Mouse (Mus musculus) cerebellum, adult 2 months (tissue): Measurements from ENCODE around the gene Rnf26. TPM values are rescaled to one million over a fixed set of nuclear protein-coding genes. Genes with fewer than 3 reads are reported as not detected.
A peak's percentile ranks its signal among the peaks of the same experiment; 100 is the strongest.

Source experiments
- DNase-seq, 2 experiments: peaks; one replicate each; pipeline ENCODE4 v3.0.0; 2021
- H3K27ac ChIP-seq: fragments of 200-500 bp; 2 replicates; pipeline ENCODE4 v1.5.1; 2012; ENCODE audit warnings: low read length, control low read depth, inconsistent platforms; ENCODE audit not compliant: insufficient read depth
- H3K27me3 ChIP-seq: fragments of 200-500 bp; 2 replicates; pipeline ENCODE4 v1.6.1; 2012; ENCODE audit warnings: inconsistent platforms, mild to moderate bottlenecking, low read length, moderate library complexity; ENCODE audit not compliant: control insufficient read depth, insufficient read depth
- H3K4me1 ChIP-seq: fragments of 200-500 bp; 2 replicates; pipeline ENCODE4 v1.6.1; 2011; ENCODE audit warnings: low read length; ENCODE audit not compliant: control insufficient read depth, insufficient read depth
- H3K4me3 ChIP-seq: fragments of 200-500 bp; replicated peaks from 2 replicates; pipeline ENCODE3; 2011; ENCODE audit warnings: mild to moderate bottlenecking, low read depth, low read length, control low read depth; ENCODE audit not compliant: insufficient read depth
- CTCF ChIP-seq: fragments of 200-500 bp; IDR thresholded peaks from 2 replicates; pipeline ENCODE4 v1.5.1; 2011; ENCODE audit warnings: low read depth, mild to moderate bottlenecking, control low read depth, low read length, moderate library complexity, borderline replicate concordance; ENCODE audit not compliant: insufficient read depth
- POLR2A ChIP-seq: fragments of 200-500 bp; IDR thresholded peaks from 2 replicates; pipeline ENCODE4 v1.6.1; 2011; ENCODE audit warnings: low read length, control low read depth, borderline replicate concordance; ENCODE audit not compliant: insufficient read depth
- WGBS: fragments of 180-500 bp; shearing (Covaris S2); methylation state at CpG from one replicate; pipeline ENCODE4 v1.1.7; 2018; 5-methylcytosine and 5-hydroxymethylcytosine counted together
- polyA plus RNA-seq: library from polyadenylated mRNA; depleted of rRNA; stranded (reverse); fragments of >200 nt; gene quantifications from 2 replicates; pipeline ENCODE4 v1.2.3, GENCODE M21; 2012

The Rnf26 gene
- polyA plus RNA-seq, 1 experiment: 34.0 TPM

DNA sequence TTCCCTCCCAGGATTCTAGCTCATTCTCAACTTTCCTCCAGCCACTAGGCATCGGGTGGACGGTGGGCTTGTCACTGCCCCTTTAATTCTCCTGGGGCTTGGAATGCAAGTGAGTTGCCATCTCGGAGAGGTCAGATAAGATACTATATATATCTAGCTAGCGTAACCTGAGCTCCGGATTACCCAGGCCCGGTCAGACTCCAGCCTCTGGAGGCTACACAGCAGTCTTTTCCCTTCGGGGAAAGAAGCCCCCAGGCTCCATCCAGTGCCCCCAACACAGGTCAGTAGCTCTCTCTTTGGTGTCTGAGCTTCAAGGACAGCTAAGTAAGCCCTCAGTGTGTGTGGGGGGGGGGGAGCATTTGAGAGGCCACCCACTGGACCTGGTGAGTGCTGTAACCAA is 44.1 kb downstream of the Rnf26 start:
- 56% methylated on average over 7 of the region's 7 CpGs for WGBS
- Histone ChIP-seq H3K27ac (no peak overlapping the region), H3K27me3 (no peaks in the 10 kb centered on the region), H3K4me1 (peaks cover 28% of the 10 kb centered on the region), H3K4me3 (no peak overlapping the region)
- no peak for TF ChIP-seq CTCF
- no peak for TF ChIP-seq POLR2A
- DNase-seq: no peak

DNA sequence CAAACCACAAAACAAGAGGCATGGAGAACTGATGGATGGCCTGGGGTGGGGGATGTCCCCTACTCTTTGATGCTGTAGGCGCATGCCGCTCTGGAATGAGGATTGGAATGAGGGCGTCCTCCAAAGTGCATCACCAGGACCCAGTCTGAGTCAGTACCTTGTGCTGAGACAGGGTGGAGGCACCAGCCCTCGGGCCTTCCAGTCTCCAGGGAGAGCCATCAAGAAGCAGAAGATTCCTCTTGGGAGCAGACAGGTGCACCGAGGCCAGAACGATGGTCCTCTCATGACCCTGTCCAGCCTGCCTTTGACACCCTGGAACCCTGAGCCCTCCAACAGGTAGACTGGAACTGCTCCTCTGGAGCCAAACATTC is 45.4 kb downstream of the Rnf26 start:
- WGBS: 87% methylated on average over 6 of the region's 6 CpGs
- Histone ChIP-seq H3K4me1 (peaks cover 20% of the 10 kb centered on the region), H3K27ac (no peak overlapping the region), H3K4me3 (no peak overlapping the region), H3K27me3 (no peaks in the 10 kb centered on the region)
- TF ChIP-seq CTCF: no peak
- no peak for TF ChIP-seq POLR2A
- peak in 1 of 2 experiments; percentile 40 for DNase-seq

GRCm38 (mm10) chr9:44067241-44067959 is 45.9 kb downstream of the Rnf26 start:
- 7% methylated on average over 15 of the region's 15 CpGs for WGBS
- peak overlapping the region; percentile 81 for H3K4me3 ChIP-seq
- TF ChIP-seq CTCF: no peak
- peak overlapping the region; percentile 52 for H3K27ac ChIP-seq
- no peaks in the 10 kb centered on the region for H3K27me3 ChIP-seq
- H3K4me1 ChIP-seq: peaks cover 16% of the 10 kb centered on the region
- DNase-seq: no peak

GRCm38 (mm10) chr9:44066785-44067225 is 46.5 kb downstream of the Rnf26 start, which contains the start of gene Usp2:
Gene Usp2 (plus strand): TSS chr9:44067021.
- no peaks in the 10 kb centered on the region for H3K27me3 ChIP-seq
- H3K27ac ChIP-seq: peak within 1 kb of the TSS; percentile 52
- TF ChIP-seq CTCF (peak; percentile 71; the same call in 1 of the 2 replicates), POLR2A (peak; percentile 79)
- WGBS: under 1% methylated on average over 38 of the region's 38 CpGs
- DNase-seq: peak; percentile 99 to 100
- H3K4me1 ChIP-seq: peaks cover 13% of the 10 kb centered on the region
- peak within 1 kb of the TSS; percentile 81 for H3K4me3 ChIP-seq

DNA sequence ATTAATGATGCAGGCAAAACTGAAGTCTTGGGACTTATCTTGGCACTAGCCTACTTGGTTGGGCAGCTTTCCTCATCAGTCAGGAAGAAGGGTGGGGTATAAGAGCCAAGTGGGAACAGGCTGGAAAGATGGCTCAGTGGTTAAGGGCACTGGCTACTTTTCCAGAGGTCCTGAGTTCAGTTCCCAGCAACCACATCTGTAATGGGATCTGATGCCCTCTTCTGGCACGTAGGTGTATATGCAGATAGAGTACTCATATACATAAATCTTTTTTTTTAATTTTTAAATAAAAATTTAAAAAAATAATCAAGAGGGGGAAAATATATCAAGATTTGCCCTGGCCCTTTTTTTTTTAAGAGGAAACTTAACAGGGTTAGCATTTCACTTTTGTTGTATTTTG is 48.1 kb downstream of the Rnf26 start:
- WGBS: 33% methylated on average over 1 of the region's 1 CpGs
- H3K27ac ChIP-seq: no peak overlapping the region
- TF ChIP-seq CTCF: no peak

GRCm38 (mm10) chr9:44058606-44059005 is 54.7 kb downstream of the Rnf26 start:
- WGBS: 59% methylated on average over 6 of the region's 6 CpGs
- TF ChIP-seq POLR2A (no peak), CTCF (no peak)
- DNase-seq: no peak
- no peak overlapping the region for H3K4me3 ChIP-seq
- H3K27ac ChIP-seq: no peak overlapping the region
- no peaks in the 10 kb centered on the region for H3K27me3 ChIP-seq
- H3K4me1 ChIP-seq: no peaks in the 10 kb centered on the region

More for the DNA sequence above, 48.1 kb downstream of the Rnf26 start:
- H3K4me3 ChIP-seq: no peak overlapping the region
- no peak for DNase-seq
- H3K4me1 ChIP-seq: peaks cover 7% of the 10 kb centered on the region
- no peaks in the 10 kb centered on the region for H3K27me3 ChIP-seq

DNA sequence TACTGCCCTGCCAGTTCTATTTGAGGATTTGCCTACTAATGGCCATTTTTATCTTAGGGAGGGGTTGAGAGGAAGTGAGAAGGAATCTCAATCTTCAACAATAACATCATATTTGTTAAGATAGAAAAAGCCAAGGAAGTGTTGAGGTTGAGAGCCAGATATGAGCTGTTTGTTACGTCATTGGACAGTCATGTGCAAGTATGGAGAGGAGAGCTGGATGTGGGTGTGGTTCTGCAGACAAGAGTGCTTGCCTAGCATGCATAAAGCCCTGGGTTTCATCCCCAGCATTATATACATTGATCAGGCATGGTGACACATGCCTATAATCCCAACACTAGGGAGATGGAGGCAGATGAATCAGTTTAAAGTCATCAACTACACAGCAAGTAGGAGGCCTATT is 59.4 kb downstream of the Rnf26 start:
- no peak overlapping the region for H3K4me3 ChIP-seq
- DNase-seq: no peak
- no peak for TF ChIP-seq CTCF
- TF ChIP-seq POLR2A: no peak
- WGBS: 75% methylated on average over 1 of the region's 1 CpGs
- no peaks in the 10 kb centered on the region for H3K4me1 ChIP-seq
- H3K27ac ChIP-seq: no peak overlapping the region
- no peaks in the 10 kb centered on the region for H3K27me3 ChIP-seq

DNA sequence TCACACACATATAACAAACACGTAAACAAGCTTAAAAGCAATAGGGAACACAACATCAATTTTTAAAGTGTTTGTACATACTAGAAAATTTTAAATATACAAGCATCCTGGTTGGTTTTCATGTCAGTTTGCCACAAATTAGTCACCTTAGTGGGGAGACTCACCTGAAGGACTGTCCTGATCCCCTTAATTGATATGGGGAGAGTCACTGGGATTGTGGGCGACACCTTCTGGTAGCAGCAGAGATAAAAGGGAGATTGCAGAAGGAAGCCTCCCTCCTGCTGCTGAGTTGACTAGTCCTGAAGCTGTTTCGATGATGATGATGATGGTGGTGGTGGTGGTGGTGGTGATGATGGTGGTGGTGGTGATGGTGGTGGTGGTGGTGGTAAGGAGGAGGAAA is 60.5 kb downstream of the Rnf26 start:
- H3K4me3 ChIP-seq: no peak overlapping the region
- DNase-seq: no peak
- no peaks in the 10 kb centered on the region for H3K4me1 ChIP-seq
- TF ChIP-seq CTCF (no peak), POLR2A (no peak)
- WGBS: 70% methylated on average over 3 of the region's 3 CpGs
- H3K27ac ChIP-seq: no peak overlapping the region
- no peaks in the 10 kb centered on the region for H3K27me3 ChIP-seq
